Mouse (Mus musculus) olfactory bulb, adult 2 months (tissue): ENCODE measurements around the gene Myo6.

Experiments
- CTCF ChIP-seq: fragments of 200-500 bp; IDR thresholded peaks from 2 replicates; pipeline ENCODE4 v1.5.1; 2012; ENCODE audit warnings: low read depth, mild to moderate bottlenecking, low read length, moderate library complexity; ENCODE audit not compliant: insufficient read depth
- POLR2A ChIP-seq: fragments of 200-500 bp; IDR thresholded peaks from 2 replicates; pipeline ENCODE4 v1.6.1; 2012; ENCODE audit warnings: mild to moderate bottlenecking, low read depth, low read length, moderate library complexity; ENCODE audit not compliant: insufficient read depth

- no peak for TF ChIP-seq POLR2A
- no peak for TF ChIP-seq CTCF
Measured at GRCm38 (mm10) chr9:80315922-80316321, 151.1 kb downstream of the Myo6 start.
